Mouse (Mus musculus) midbrain, embryonic 14.5 days (tissue): ENCODE results near the gene Gm10491. TPM values are rescaled to one million over a fixed set of nuclear protein-coding genes. Genes with fewer than 3 reads are reported as not detected.
A peak's percentile ranks its signal among the peaks of the same experiment; 100 is the strongest.
"Not testable (repeated sequence)": the region's sequence is repeated elsewhere in the genome, so short reads cannot be mapped to it uniquely, and the experiment has no call there.

Experiments used
- ATAC-seq: fragments of 200-750 bp; cut with Nextera tagmentation; 2 replicates; pipeline ENCODE4 v1.8.0; 2017; ENCODE audit warnings: moderate number of reproducible peaks, moderate library complexity; ENCODE audit not compliant: low FRiP score, low TSS enrichment
- DNase-seq: peaks from one replicate; pipeline ENCODE4 v3.0.0-alpha.2; 2015
- H3K27ac ChIP-seq: fragments of 300-500 bp; sonication (generic); replicated peaks from 2 replicates; pipeline ENCODE4 v1.5.1; 2014; ENCODE audit warnings: mild to moderate bottlenecking, low read depth, low read length, moderate library complexity
- H3K27me3 ChIP-seq: fragments of 300-500 bp; sonication (generic); 2 replicates; pipeline ENCODE4 v1.6.1; 2014; ENCODE audit warnings: low read length, control low read depth, mixed read lengths; ENCODE audit not compliant: control insufficient read depth, insufficient read depth
- H3K36me3 ChIP-seq: fragments of 300-500 bp; sonication (generic); 2 replicates; pipeline ENCODE4 v1.6.1; 2014; ENCODE audit warnings: low read length, control low read depth; ENCODE audit not compliant: control insufficient read depth, insufficient read depth
- H3K4me1 ChIP-seq: fragments of 300-500 bp; sonication (generic); 2 replicates; pipeline ENCODE4 v1.6.1; 2014; ENCODE audit warnings: mild to moderate bottlenecking, antibody characterized with exemption, low read length, control low read depth; ENCODE audit not compliant: control insufficient read depth, insufficient read depth
- H3K4me2 ChIP-seq: fragments of 300-500 bp; sonication (generic); 2 replicates; pipeline ENCODE4 v1.6.1; 2014; ENCODE audit warnings: mild to moderate bottlenecking, low read length, moderate library complexity
- H3K4me3 ChIP-seq: fragments of 300-500 bp; sonication (generic); replicated peaks from 2 replicates; pipeline ENCODE4 v1.5.1; 2014; ENCODE audit warnings: low read depth, low read length
- H3K9ac ChIP-seq: fragments of 300-500 bp; sonication (generic); replicated peaks from 2 replicates; pipeline ENCODE4 v1.6.1; 2014; ENCODE audit warnings: mild to moderate bottlenecking, low read length, moderate library complexity
- H3K9me3 ChIP-seq: fragments of 300-500 bp; sonication (generic); 2 replicates; pipeline ENCODE4 v1.6.1; 2016; ENCODE audit warnings: low read length, control low read depth, mixed read lengths; ENCODE audit not compliant: control insufficient read depth
- WGBS: fragments of 180-500 bp; shearing (Covaris S2); extraction: QIAGEN DNeasy Blood & Tissue Kit; methylation state at CpG from one replicate; pipeline ENCODE4 v1.1.7; 2014; 5-methylcytosine and 5-hydroxymethylcytosine counted together
- polyA plus RNA-seq: library from polyadenylated mRNA; unstranded; fragments of >200 nt; fragmentation: Nextera tagmentation; extraction: Ambion mirVana; gene quantifications from 2 replicates; pipeline ENCODE4 v1.2.1, GENCODE M21; 2014

Gene Gm10491
- polyA plus RNA-seq, 1 experiment from 2014 or later = not detected

- Histone ChIP-seq H3K9me3 (no peaks in the 10 kb centered on the region), H3K4me3 (no peak overlapping the region), H3K36me3 (peaks cover 39% of the 10 kb centered on the region), H3K4me1 (peaks cover 8% of the 10 kb centered on the region; the same call in 1 of the 2 replicates), H3K27ac (no peak overlapping the region), H3K27me3 (no peaks in the 10 kb centered on the region; the same call in 1 of the 2 replicates), H3K4me2 (no peak overlapping the region), H3K9ac (no peak overlapping the region)
- DNase-seq (no peak), ATAC-seq (no peak)
- WGBS = 29% methylated on average over 10 of the region's 10 CpGs
These were observed 19.5 kb upstream of the Gm10491 start for GRCm38 (mm10) chrX:7927116-7927515.

GRCm38 (mm10) chrX:7926266-7926665, 18.6 kb upstream of the Gm10491 start:
- no peak overlapping the region for H3K4me2 ChIP-seq
- H3K9me3 ChIP-seq = no peaks in the 10 kb centered on the region
- no peak overlapping the region for H3K27ac ChIP-seq
- ATAC-seq (no peak), DNase-seq (no peak)
- H3K27me3 ChIP-seq = no peaks in the 10 kb centered on the region; the same call in 1 of the 2 replicates
- H3K4me1 ChIP-seq = peaks cover 8% of the 10 kb centered on the region; the same call in 1 of the 2 replicates
- H3K36me3 ChIP-seq = peaks cover 31% of the 10 kb centered on the region
- H3K9ac ChIP-seq = no peak overlapping the region
- WGBS = 76% methylated on average over 6 of the region's 6 CpGs
- H3K4me3 ChIP-seq = no peak overlapping the region

- H3K9ac ChIP-seq = peak overlapping the region; percentile 56
- H3K9me3 ChIP-seq = no peaks in the 10 kb centered on the region
- WGBS = 14% methylated on average over 48 of the region's 48 CpGs
- H3K4me1 ChIP-seq = peaks cover 8% of the 10 kb centered on the region; the same call in 1 of the 2 replicates
- peak overlapping the region; percentile 26; the same call in 1 of the 2 replicates for H3K27ac ChIP-seq
- DNase-seq = peak; percentile 59
- H3K36me3 ChIP-seq = peaks cover 16% of the 10 kb centered on the region
- no peak for ATAC-seq
- no peaks in the 10 kb centered on the region for H3K27me3 ChIP-seq
- peak overlapping the region; percentile 63 for H3K4me2 ChIP-seq
- peak overlapping the region; percentile 47 for H3K4me3 ChIP-seq
These were observed 14.4 kb upstream of the Gm10491 start for GRCm38 (mm10) chrX:7922032-7922431.

GRCm38 (mm10) chrX:7919601-7920383, 12.2 kb upstream of the Gm10491 start, which contains the start of gene Pcsk1n:
Gene Pcsk1n, plus strand, starts transcription at chrX:7919822.
- WGBS = 17% methylated on average over 40 of the region's 40 CpGs
- no peaks in the 10 kb centered on the region for H3K9me3 ChIP-seq
- peak within 1 kb of the TSS; percentile 63 for H3K4me2 ChIP-seq
- H3K4me3 ChIP-seq = peak within 1 kb of the TSS; percentile 47
- peak; percentile 90 for DNase-seq
- peak within 1 kb of the TSS; percentile 83 for H3K27ac ChIP-seq
- H3K4me1 ChIP-seq = peaks cover 8% of the 10 kb centered on the region; the same call in 1 of the 2 replicates
- ATAC-seq = peak; percentile 89
- H3K9ac ChIP-seq = peak within 1 kb of the TSS; percentile 56
- H3K36me3 ChIP-seq = peaks cover 16% of the 10 kb centered on the region
- H3K27me3 ChIP-seq = no peaks in the 10 kb centered on the region

- H3K27me3 ChIP-seq, H3K4me3 ChIP-seq, H3K9me3 ChIP-seq, H3K4me1 ChIP-seq, H3K27ac ChIP-seq, H3K36me3 ChIP-seq, H3K9ac ChIP-seq, DNase-seq, H3K4me2 ChIP-seq, ATAC-seq: not testable (repeated sequence)
- 76% methylated on average over 6 of the region's 6 CpGs for WGBS
These were observed 10.3 kb upstream of the Gm10491 start for GRCm38 (mm10) chrX:7917960-7918359.

GRCm38 (mm10) chrX:7915669-7916068, 8.0 kb upstream of the Gm10491 start:
- not testable (repeated sequence) for H3K4me3 ChIP-seq
- peak; percentile 12 for DNase-seq

GRCm38 (mm10) chrX:7910473-7910872, 2.8 kb upstream of the Gm10491 start:
- no peak overlapping the region for H3K27ac ChIP-seq
- ATAC-seq (no peak), DNase-seq (peak; percentile 38)
- H3K4me1 ChIP-seq = no peaks in the 10 kb centered on the region
- H3K9me3 ChIP-seq = no peaks in the 10 kb centered on the region
- no peak overlapping the region for H3K4me3 ChIP-seq
- 0 out of 2 replicates have a peak, but pooled peaks cover 11% of the 10 kb centered on the region for H3K36me3 ChIP-seq
- no peak overlapping the region for H3K4me2 ChIP-seq
- WGBS = 39% methylated on average over 6 of the region's 6 CpGs
- H3K9ac ChIP-seq = no peak overlapping the region
- H3K27me3 ChIP-seq = no peaks in the 10 kb centered on the region

More at GRCm38 (mm10) chrX:7915669-7916068, 8.0 kb upstream of the Gm10491 start:
- not testable (repeated sequence) for H3K4me2 ChIP-seq, ATAC-seq, H3K36me3 ChIP-seq, H3K4me1 ChIP-seq, H3K9me3 ChIP-seq, H3K27ac ChIP-seq, H3K27me3 ChIP-seq, H3K9ac ChIP-seq
- WGBS = 24% methylated on average over 3 of the region's 3 CpGs

- not testable (repeated sequence) for H3K9me3 ChIP-seq, DNase-seq, ATAC-seq, H3K4me1 ChIP-seq, H3K4me3 ChIP-seq, H3K27me3 ChIP-seq, H3K27ac ChIP-seq, H3K9ac ChIP-seq, H3K4me2 ChIP-seq
- 0 out of 2 replicates have a peak, but pooled peaks cover 11% of the 10 kb centered on the region for H3K36me3 ChIP-seq
- WGBS = 87% methylated on average over 4 of the region's 4 CpGs
These were observed 1.6 kb upstream of the Gm10491 start, which contains the start of gene Gm10490 for GRCm38 (mm10) chrX:7909242-7909641. Gene Gm10490, plus strand, starts transcription at chrX:7909542.
